Mouse (Mus musculus) lung, embryonic 16.5 days (tissue): ENCODE results near the gene Fam43a. TPM values are rescaled to one million over a fixed set of nuclear protein-coding genes. Genes with fewer than 3 reads are reported as not detected.
A peak's percentile ranks its signal among the peaks of the same experiment; 100 is the strongest.

Experiments used
- ATAC-seq: fragments of 200-750 bp; cut with Nextera tagmentation; 2 replicates; pipeline ENCODE4 v1.8.0; 2017; ENCODE audit warnings: low read depth, mild to moderate bottlenecking, moderate library complexity
- H3K27ac ChIP-seq: fragments of 300-500 bp; sonication (generic); 2 replicates; pipeline ENCODE4 v1.5.1; 2014; ENCODE audit warnings: mild to moderate bottlenecking, control low read depth, low read length
- H3K27me3 ChIP-seq: fragments of 300-500 bp; sonication (generic); 2 replicates; pipeline ENCODE4 v1.6.1; 2014; ENCODE audit warnings: low read depth, low read length, mixed read lengths; ENCODE audit not compliant: control insufficient read depth, insufficient read depth
- H3K36me3 ChIP-seq: fragments of 300-500 bp; sonication (generic); 2 replicates; pipeline ENCODE4 v1.6.1; 2014; ENCODE audit warnings: low read length; ENCODE audit not compliant: control insufficient read depth, insufficient read depth
- H3K4me1 ChIP-seq: fragments of 300-500 bp; sonication (generic); replicated peaks from 2 replicates; pipeline ENCODE4 v1.6.1; 2014; ENCODE audit warnings: low read length, mixed read lengths; ENCODE audit not compliant: control insufficient read depth, insufficient read depth
- H3K4me2 ChIP-seq: fragments of 300-500 bp; sonication (generic); 2 replicates; pipeline ENCODE4 v1.6.1; 2014; ENCODE audit warnings: low read depth, low read length, control low read depth
- H3K4me3 ChIP-seq: fragments of 300-500 bp; sonication (generic); 2 replicates; pipeline ENCODE4 v1.5.1; 2014; ENCODE audit warnings: mild to moderate bottlenecking, low read length, control low read depth
- H3K9ac ChIP-seq: fragments of 300-500 bp; sonication (generic); 2 replicates; pipeline ENCODE4 v1.6.1; 2014; ENCODE audit warnings: low read length, control low read depth
- H3K9me3 ChIP-seq: fragments of 300-500 bp; sonication (generic); 2 replicates; pipeline ENCODE4 v1.6.1; 2016; ENCODE audit warnings: low read length; ENCODE audit not compliant: control insufficient read depth
- WGBS: fragments of 180-500 bp; shearing (Covaris S2); extraction: QIAGEN DNeasy Blood & Tissue Kit; methylation state at CpG from one replicate; pipeline ENCODE4 v1.1.7; 2014; 5-methylcytosine and 5-hydroxymethylcytosine counted together
- polyA plus RNA-seq: library from polyadenylated mRNA; unstranded; fragments of >200 nt; fragmentation: Nextera tagmentation; extraction: Ambion mirVana; gene quantifications from 2 replicates; pipeline ENCODE4 v1.2.1, GENCODE M21; 2015

Gene Fam43a
- polyA plus RNA-seq, 1 experiment from 2014 or later: 24.3 TPM

DNA sequence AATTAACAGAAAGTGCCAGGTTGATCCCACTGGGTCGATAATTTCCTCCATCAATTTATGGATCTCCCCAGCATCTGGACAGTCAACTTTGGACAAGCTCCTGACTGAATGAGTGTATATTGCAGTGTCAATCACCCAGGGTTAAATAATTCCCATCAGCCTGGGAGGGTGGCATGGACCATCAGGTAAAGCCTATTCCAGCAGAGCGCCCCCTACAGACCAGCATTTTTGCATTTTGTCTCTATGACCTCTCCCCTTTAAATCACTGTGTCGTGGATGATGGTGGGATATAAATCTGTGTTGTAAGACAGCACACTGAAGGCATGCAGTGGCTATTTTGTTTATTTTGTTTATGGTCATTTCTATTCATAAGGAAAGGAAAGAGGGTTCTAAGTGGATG, 7.5 kb upstream of the Fam43a start:
- H3K27me3 ChIP-seq: 0 out of 2 replicates have a peak, but pooled peaks cover 2% of the 10 kb centered on the region
- WGBS: 39% methylated on average over 3 of the region's 3 CpGs

DNA sequence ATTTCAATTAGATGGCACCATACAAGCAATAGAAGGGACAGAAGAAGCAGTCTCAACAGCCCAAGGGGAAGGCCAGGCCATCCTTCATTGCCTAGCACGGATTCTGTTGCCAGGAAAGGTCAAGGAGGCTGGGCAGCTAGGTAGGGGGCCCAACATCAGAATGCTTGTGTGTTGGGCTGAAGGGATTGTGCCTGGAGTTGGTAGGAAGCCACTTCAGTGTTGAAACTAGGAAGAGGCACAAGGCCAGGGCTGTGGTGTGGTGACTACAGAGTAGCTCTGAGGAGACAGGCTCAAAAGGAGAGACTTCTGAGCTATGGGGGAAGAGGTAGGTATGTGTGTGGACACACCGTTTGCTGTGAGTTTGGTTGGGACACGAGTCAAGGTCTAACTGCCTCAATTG, 4.2 kb upstream of the Fam43a start:
- no peak overlapping the region for H3K4me2 ChIP-seq
- no peak overlapping the region for H3K27ac ChIP-seq
- H3K9me3 ChIP-seq: no peaks in the 10 kb centered on the region
- no peak overlapping the region for H3K9ac ChIP-seq
- no peak for ATAC-seq
- no peak overlapping the region for H3K4me3 ChIP-seq
- H3K27me3 ChIP-seq: 0 out of 2 replicates have a peak, but pooled peaks cover 2% of the 10 kb centered on the region
- H3K36me3 ChIP-seq: no peaks in the 10 kb centered on the region
- H3K4me1 ChIP-seq: peaks cover 9% of the 10 kb centered on the region
- WGBS: 38% methylated on average over 3 of the region's 3 CpGs

More for the DNA sequence above, 7.5 kb upstream of the Fam43a start:
- H3K36me3 ChIP-seq: no peaks in the 10 kb centered on the region
- no peaks in the 10 kb centered on the region for H3K9me3 ChIP-seq
- no peak for ATAC-seq
- H3K4me1 ChIP-seq: peaks cover 9% of the 10 kb centered on the region
- no peak overlapping the region for H3K4me2 ChIP-seq
- no peak overlapping the region for H3K4me3 ChIP-seq
- H3K9ac ChIP-seq: no peak overlapping the region
- H3K27ac ChIP-seq: no peak overlapping the region

DNA sequence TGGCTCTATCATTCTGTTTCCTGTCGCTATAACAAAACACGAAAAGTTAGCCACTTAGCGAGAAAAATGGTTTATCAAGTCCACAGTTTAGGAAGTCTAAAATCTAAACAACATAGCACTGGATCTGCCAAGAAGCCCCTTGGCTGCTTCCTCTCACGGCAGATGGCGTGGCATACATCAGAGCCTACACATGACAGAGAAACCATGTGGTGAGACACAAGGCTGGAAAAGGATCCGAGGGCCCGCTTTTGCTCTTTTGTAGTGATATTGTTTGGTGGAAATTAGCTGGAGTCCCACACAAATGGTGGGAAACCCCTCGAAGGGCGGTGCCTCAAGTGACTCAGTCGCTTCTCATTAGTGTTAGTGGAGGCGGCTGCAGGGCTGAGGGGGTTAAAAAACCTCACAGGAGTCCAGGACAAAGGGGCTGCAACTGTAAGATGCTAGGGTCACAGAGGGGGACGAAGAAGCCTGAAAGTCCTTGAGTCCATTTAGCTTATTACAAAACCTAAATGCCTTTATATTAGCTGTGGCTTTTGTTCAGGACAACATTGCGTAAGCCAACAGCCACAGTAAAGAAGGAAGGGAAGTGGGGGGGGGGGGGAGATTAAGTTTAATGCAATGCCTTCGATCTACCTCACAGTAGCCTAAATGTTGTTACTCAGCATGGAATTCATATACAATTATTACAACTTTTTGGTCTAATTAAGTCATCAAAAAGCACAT, 3.5 kb upstream of the Fam43a start:
- no peak for ATAC-seq
- Histone ChIP-seq H3K27ac (no peak overlapping the region), H3K4me3 (no peak overlapping the region), H3K9ac (no peak overlapping the region), H3K9me3 (no peaks in the 10 kb centered on the region), H3K27me3 (0 out of 2 replicates have a peak, but pooled peaks cover 2% of the 10 kb centered on the region), H3K36me3 (no peaks in the 10 kb centered on the region), H3K4me1 (peaks cover 11% of the 10 kb centered on the region), H3K4me2 (no peak overlapping the region)
- 46% methylated on average over 14 of the region's 14 CpGs for WGBS

DNA sequence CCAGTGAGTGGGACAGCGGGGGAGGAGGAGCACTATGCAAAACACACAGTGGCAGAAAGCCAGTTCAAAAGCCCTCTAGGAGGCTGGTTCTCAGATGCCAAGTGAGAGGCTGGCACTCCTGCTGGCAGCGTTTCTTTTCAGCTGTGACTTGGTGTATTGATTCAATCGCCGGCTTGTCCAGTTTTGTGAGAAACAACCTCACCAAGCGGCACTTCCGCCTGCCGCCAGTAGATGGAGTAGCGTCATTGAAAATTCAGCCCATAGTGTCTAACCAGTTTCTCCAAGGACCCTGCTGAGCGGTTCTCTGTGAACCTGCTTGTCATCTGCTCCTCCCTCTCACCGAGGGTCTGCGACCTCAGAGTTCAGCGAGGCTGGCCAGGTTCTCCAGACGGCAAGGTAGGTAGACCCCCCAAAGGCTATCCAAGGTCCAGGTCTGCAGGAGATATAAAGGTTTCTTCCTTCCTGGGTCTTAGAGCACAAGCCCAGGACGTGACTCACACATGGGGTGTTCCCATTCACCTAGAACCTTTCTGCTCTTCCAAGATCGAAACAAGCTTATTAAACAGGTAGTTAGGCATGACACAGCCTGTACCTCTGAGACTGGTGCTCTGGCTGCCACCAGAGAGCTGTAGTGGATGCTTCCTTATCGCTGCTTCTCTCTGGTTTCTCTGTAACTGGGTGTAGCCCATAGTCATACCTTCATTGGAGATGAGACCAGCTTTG, 2.4 kb upstream of the Fam43a start:
- 11% methylated on average over 16 of the region's 16 CpGs for WGBS
- Histone ChIP-seq H3K36me3 (no peaks in the 10 kb centered on the region), H3K27me3 (0 out of 2 replicates have a peak, but pooled peaks cover 2% of the 10 kb centered on the region), H3K9me3 (no peaks in the 10 kb centered on the region), H3K4me1 (peaks cover 22% of the 10 kb centered on the region), H3K4me3 (peak overlapping the region; percentile 14; the same call in 1 of the 2 replicates), H3K9ac (peak overlapping the region; percentile 35; the same call in 1 of the 2 replicates), H3K27ac (no peak overlapping the region), H3K4me2 (peak overlapping the region; percentile 47)
- peak; percentile 15; the same call in 1 of the 2 replicates for ATAC-seq

DNA sequence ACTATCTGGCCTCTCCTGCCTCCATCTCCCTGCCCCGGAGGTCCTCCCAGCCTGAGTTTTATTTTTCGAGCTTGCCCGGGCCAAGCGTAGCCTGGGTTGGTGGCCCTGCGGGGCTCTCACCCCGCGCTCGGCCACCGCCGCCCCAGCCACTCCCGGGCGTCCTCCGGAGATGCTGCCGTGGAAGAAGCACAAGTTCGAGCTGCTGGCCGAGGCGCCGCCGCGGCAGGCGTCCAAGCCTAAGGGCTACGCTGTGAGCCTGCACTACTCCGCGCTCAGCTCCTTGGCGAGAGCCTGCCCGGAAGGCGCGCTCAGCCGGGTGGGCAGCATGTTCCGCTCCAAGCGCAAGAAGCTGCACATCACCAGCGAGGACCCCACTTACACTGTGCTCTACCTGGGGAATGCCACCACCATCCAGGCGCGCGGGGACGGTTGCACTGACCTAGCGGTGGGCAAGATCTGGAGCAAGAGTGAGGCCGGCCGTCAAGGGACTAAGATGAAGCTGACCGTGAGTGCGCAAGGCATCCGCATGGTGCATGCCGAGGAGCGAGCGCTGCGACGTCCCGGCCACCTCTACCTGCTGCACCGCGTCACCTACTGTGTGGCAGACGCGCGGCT, 1.0 kb downstream of the Fam43a start:
- peak overlapping the region; percentile 86 for H3K9ac ChIP-seq
- H3K4me1 ChIP-seq: peaks cover 51% of the 10 kb centered on the region
- peak overlapping the region; percentile 86 for H3K4me3 ChIP-seq
- peak; percentile 37 for ATAC-seq
- H3K27ac ChIP-seq: peak overlapping the region; percentile 75
- H3K9me3 ChIP-seq: no peaks in the 10 kb centered on the region
- WGBS: under 1% methylated on average over 53 of the region's 53 CpGs
- H3K4me2 ChIP-seq: peak overlapping the region; percentile 92
- H3K36me3 ChIP-seq: no peaks in the 10 kb centered on the region
- H3K27me3 ChIP-seq: no peaks in the 10 kb centered on the region

DNA sequence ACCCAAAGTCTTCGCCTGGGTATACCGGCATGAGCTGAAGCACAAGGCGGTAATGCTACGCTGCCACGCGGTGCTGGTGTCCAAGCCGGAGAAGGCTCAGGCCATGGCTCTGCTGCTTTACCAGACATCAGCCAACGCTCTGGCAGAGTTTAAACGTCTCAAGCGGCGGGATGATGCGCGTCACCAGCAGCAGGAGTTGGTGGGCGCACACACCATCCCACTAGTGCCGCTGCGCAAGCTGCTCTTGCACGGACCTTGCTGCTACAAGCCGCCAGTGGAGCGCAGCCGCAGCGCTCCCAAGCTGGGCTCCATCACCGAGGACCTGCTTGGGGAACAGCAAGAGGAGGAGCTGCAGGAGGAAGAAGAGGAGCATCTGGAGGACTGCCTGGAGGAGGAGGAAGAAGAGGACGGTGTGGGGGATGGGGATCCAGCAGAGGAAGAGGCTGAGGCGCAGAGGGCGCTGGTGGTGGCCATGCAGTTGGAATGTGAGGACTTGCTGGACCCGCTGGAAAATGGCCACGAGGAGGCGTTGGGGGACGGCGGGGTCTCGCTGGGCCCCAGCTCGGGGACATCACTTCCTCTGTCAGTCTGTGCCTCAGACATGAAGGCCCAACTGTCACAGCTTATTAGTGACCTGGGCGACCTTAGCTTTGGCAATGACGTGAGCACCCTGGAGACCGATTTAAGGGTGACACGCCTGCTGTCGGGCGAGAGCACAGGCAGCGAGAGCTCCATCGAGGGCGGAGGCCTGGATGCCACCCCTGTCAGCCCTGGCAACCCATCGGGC, 1.7 kb downstream of the Fam43a start:
- Histone ChIP-seq H3K4me2 (peak overlapping the region; percentile 92), H3K36me3 (no peaks in the 10 kb centered on the region), H3K9me3 (no peaks in the 10 kb centered on the region), H3K27me3 (no peaks in the 10 kb centered on the region), H3K4me1 (peaks cover 51% of the 10 kb centered on the region), H3K4me3 (peak overlapping the region; percentile 86), H3K9ac (peak overlapping the region; percentile 86), H3K27ac (peak overlapping the region; percentile 76)
- ATAC-seq: peak; percentile 32
- WGBS: 7% methylated on average over 42 of the region's 42 CpGs

DNA sequence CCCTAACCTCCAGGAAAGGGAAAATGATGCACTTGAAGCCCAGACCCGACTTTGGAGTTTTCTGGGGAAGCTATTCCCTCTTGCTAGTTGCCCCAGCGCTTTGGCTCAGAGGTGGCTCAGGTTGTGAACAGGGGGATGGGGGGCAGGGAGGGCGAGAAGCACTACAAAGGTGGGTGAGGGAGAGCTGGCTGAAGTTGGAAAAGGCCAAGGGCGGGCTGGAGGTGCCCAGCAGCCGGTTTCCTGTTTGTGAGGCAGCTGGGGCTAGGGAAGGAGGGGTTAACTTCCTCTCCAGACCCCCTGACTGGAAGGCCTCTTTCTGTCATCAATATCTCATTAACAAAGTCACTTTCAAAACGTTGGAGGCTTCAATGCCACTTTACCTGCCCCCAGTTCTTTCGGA, 2.4 kb downstream of the Fam43a start:
- 20% methylated on average over 7 of the region's 7 CpGs for WGBS
- Histone ChIP-seq H3K27me3 (no peaks in the 10 kb centered on the region), H3K9me3 (no peaks in the 10 kb centered on the region), H3K9ac (peak overlapping the region; percentile 86), H3K36me3 (no peaks in the 10 kb centered on the region), H3K4me2 (peak overlapping the region; percentile 92), H3K27ac (peak overlapping the region; percentile 76), H3K4me3 (peak overlapping the region; percentile 86), H3K4me1 (peaks cover 44% of the 10 kb centered on the region)
- no peak for ATAC-seq

DNA sequence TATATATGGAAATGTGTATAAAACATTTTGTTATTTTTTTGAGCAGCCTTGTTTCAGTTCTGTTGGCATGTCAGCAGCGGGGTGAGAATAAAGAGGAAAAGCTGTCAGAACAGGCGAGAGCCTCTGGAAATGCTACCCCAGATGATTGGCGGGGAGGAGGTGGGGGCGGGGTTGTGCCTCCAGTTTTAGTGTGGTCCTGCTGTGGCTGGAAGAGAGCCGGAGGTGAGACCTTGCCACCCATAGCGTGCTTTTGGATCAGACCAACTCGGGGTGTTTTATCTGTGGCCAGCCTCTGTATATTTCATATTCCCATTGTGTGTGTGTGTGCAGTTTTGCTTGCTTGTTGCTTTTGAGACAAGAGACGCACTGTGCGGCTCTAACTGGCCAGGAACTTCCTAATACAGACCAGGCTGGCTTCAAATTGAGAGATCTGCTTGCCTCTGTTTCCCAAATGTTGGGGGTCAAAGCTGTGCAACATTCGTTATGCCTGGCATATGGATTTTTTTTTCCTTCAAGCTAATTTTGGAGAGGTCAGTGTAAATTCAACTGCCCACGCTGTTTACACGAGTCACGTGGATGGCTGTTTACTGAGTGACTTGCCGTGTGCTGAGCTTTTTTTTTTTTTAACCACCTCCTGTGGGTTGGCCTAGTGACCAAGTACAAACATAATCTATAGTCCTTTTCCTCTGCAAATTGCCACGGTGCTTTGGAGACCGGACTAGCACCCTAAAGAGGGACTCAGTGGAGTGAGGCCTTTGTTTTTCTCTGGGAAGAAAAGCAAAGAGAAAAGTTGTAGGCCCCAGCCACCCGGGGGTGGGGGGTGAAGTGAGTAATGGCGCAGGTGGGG, 3.4 kb downstream of the Fam43a start:
- 23% methylated on average over 18 of the region's 18 CpGs for WGBS
- Histone ChIP-seq H3K9ac (peak overlapping the region; percentile 36), H3K27me3 (no peaks in the 10 kb centered on the region), H3K9me3 (no peaks in the 10 kb centered on the region), H3K4me1 (peaks cover 41% of the 10 kb centered on the region), H3K4me2 (peak overlapping the region; percentile 92), H3K4me3 (peak overlapping the region; percentile 8), H3K36me3 (no peaks in the 10 kb centered on the region), H3K27ac (peak overlapping the region; percentile 57)
- ATAC-seq: no peak
